Mouse (Mus musculus): Measurements from ENCODE around the gene C1ql1. TPM values are rescaled to one million over a fixed set of nuclear protein-coding genes. Genes with fewer than 3 reads are reported as not detected.
"Not testable (repeated sequence)": the region's sequence is repeated elsewhere in the genome, so short reads cannot be mapped to it uniquely, and the experiment has no call there.

The C1ql1 gene
- polyA plus RNA-seq, 1 experiment from 2014 or later = 4.0 TPM

DNA sequence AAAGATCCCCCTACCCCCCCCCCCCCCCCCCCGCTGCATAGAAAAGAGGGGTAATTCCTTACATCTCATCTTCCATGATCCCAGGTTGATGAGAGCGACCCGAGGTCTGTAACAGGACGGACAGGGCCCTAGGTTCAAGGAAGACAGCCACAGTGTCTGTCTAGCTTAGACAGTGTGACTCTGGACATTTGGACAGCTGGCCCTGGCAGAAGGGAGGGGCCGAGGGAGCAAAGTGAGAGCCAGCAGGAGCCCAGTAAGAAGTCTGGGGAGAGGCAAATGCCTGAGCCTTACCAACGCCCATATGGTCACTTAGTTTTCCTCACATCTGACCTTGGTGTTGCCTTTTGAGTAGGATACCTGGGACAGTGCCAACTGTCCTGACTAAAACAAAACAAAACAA lies 38.7 kb upstream of the C1ql1 start:
- peaks cover 13% of the 10 kb centered on the region for H3K27me3 ChIP-seq (ENCODE audit: control insufficient read depth, insufficient read depth, low read length)
- no peaks in the 10 kb centered on the region for H3K9me3 ChIP-seq (replicated peaks; ENCODE audit: control insufficient read depth, low read length)
- DNase-seq (ENCODE audit: low spot score) (no peak), ATAC-seq (replicated peaks; ENCODE audit: insufficient number of reproducible peaks, low FRiP score, low TSS enrichment, low read depth) (no peak)
- no peaks in the 10 kb centered on the region for H3K36me3 ChIP-seq (replicated peaks; ENCODE audit: control insufficient read depth, insufficient read depth, low read depth, low read length)
- no peak overlapping the region for H3K4me3 ChIP-seq (ENCODE audit: low read depth, low read length)
- H3K27ac ChIP-seq (replicated peaks; ENCODE audit: low read depth, low read length) = no peak overlapping the region
- H3K9ac ChIP-seq (replicated peaks; ENCODE audit: low read length) = no peak overlapping the region
- H3K4me2 ChIP-seq (ENCODE audit: low read depth, low read length) = no peak overlapping the region
- 48% methylated on average over 6 of the region's 6 CpGs for WGBS
- H3K4me1 ChIP-seq (ENCODE audit: control insufficient read depth, insufficient read depth, low read length) = no peaks in the 10 kb centered on the region

GRCm38 (mm10) chr11:102984615-102985014 lies 38.1 kb upstream of the C1ql1 start:
- Histone ChIP-seq H3K27ac (replicated peaks; ENCODE audit: low read depth, low read length) (no peak overlapping the region), H3K9me3 (replicated peaks; ENCODE audit: control insufficient read depth, low read length) (no peaks in the 10 kb centered on the region), H3K36me3 (replicated peaks; ENCODE audit: control insufficient read depth, insufficient read depth, low read depth, low read length) (no peaks in the 10 kb centered on the region), H3K4me3 (ENCODE audit: low read depth, low read length) (no peak overlapping the region), H3K27me3 (ENCODE audit: control insufficient read depth, insufficient read depth, low read length) (peaks cover 11% of the 10 kb centered on the region), H3K9ac (replicated peaks; ENCODE audit: low read length) (no peak overlapping the region), H3K4me2 (ENCODE audit: low read depth, low read length) (no peak overlapping the region), H3K4me1 (ENCODE audit: control insufficient read depth, insufficient read depth, low read length) (no peaks in the 10 kb centered on the region)
- DNase-seq (ENCODE audit: low spot score) (no peak), ATAC-seq (replicated peaks; ENCODE audit: insufficient number of reproducible peaks, low FRiP score, low TSS enrichment, low read depth) (no peak)
- 61% methylated on average over 4 of the region's 4 CpGs for WGBS

DNA sequence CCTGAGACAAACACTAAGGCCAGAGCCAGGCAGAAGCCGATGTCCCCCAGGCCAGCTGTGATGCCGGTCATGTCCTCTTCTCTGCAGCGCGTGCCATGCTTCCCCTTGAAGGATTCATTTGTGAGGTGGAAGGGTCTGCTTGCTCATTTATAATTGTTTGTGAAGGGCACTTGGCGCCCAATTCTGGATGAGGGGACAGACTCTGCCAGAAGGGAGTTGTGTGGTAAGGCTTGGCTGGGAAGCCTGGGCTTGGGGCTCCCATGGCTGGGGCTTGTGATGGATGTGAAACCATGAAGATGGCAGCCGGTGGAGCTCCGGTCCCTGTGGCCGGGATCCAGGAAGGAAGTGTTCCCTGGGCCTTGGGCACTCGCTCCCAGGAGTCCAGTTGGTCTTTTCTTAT lies 37.6 kb upstream of the C1ql1 start:
- WGBS = 86% methylated on average over 9 of the region's 9 CpGs
- DNase-seq (ENCODE audit: low spot score) (no peak), ATAC-seq (replicated peaks; ENCODE audit: insufficient number of reproducible peaks, low FRiP score, low TSS enrichment, low read depth) (no peak)
- H3K27me3 ChIP-seq (ENCODE audit: control insufficient read depth, insufficient read depth, low read length) = peaks cover 7% of the 10 kb centered on the region
- no peak overlapping the region for H3K27ac ChIP-seq (replicated peaks; ENCODE audit: low read depth, low read length)
- H3K4me1 ChIP-seq (ENCODE audit: control insufficient read depth, insufficient read depth, low read length) = no peaks in the 10 kb centered on the region
- no peak overlapping the region for H3K4me2 ChIP-seq (ENCODE audit: low read depth, low read length)
- H3K9ac ChIP-seq (replicated peaks; ENCODE audit: low read length) = no peak overlapping the region
- no peaks in the 10 kb centered on the region for H3K9me3 ChIP-seq (replicated peaks; ENCODE audit: control insufficient read depth, low read length)
- H3K36me3 ChIP-seq (replicated peaks; ENCODE audit: control insufficient read depth, insufficient read depth, low read depth, low read length) = no peaks in the 10 kb centered on the region
- H3K4me3 ChIP-seq (ENCODE audit: low read depth, low read length) = no peak overlapping the region

GRCm38 (mm10) chr11:102981151-102981890 lies 34.8 kb upstream of the C1ql1 start:
- H3K27me3 ChIP-seq (ENCODE audit: control insufficient read depth, insufficient read depth, low read length) = no peaks in the 10 kb centered on the region
- no peak for ATAC-seq (replicated peaks; ENCODE audit: insufficient number of reproducible peaks, low FRiP score, low TSS enrichment, low read depth)
- H3K4me1 ChIP-seq (ENCODE audit: control insufficient read depth, insufficient read depth, low read length) = no peaks in the 10 kb centered on the region
- no peak for DNase-seq (ENCODE audit: low spot score)
- no peak overlapping the region for H3K9ac ChIP-seq (replicated peaks; ENCODE audit: low read length)
- no peaks in the 10 kb centered on the region for H3K36me3 ChIP-seq (replicated peaks; ENCODE audit: control insufficient read depth, insufficient read depth, low read depth, low read length)
- H3K4me3 ChIP-seq (ENCODE audit: low read depth, low read length) = no peak overlapping the region
- no peaks in the 10 kb centered on the region for H3K9me3 ChIP-seq (replicated peaks; ENCODE audit: control insufficient read depth, low read length)
- H3K27ac ChIP-seq (replicated peaks; ENCODE audit: low read depth, low read length) = no peak overlapping the region
- no peak overlapping the region for H3K4me2 ChIP-seq (ENCODE audit: low read depth, low read length)
- WGBS = 62% methylated on average over 10 of the region's 10 CpGs

GRCm38 (mm10) chr11:102978052-102978666 lies 31.7 kb upstream of the C1ql1 start:
- H3K27ac ChIP-seq (replicated peaks; ENCODE audit: low read depth, low read length) = no peak overlapping the region
- DNase-seq (ENCODE audit: low spot score) = no peak

DNA sequence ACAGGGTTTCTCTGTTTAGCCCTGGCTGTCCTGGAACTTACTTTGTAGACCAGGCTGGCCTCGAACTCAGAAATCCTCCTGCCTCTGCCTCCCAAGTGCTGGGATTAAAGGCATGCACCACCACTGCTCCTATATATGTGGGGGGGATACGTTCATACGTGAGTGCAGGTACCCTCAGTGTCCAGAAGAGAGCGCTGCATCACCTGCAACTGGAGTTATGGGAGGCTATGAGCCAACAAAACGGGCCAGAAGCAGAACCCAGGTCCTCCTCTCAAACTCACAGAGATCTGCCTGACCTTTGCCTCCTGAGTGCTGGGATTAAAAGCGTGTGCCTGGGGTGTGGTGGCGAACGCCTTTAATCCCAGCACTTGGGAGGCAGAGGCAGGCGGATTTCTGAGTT lies 29.5 kb upstream of the C1ql1 start:
- not testable (repeated sequence) for H3K4me1 ChIP-seq (ENCODE audit: control insufficient read depth, insufficient read depth, low read length); H3K36me3 ChIP-seq (replicated peaks; ENCODE audit: control insufficient read depth, insufficient read depth, low read depth, low read length); DNase-seq (ENCODE audit: low spot score); H3K27me3 ChIP-seq (ENCODE audit: control insufficient read depth, insufficient read depth, low read length); H3K4me3 ChIP-seq (ENCODE audit: low read depth, low read length); ATAC-seq (replicated peaks; ENCODE audit: insufficient number of reproducible peaks, low FRiP score, low TSS enrichment, low read depth); H3K9me3 ChIP-seq (replicated peaks; ENCODE audit: control insufficient read depth, low read length); H3K9ac ChIP-seq (replicated peaks; ENCODE audit: low read length); H3K27ac ChIP-seq (replicated peaks; ENCODE audit: low read depth, low read length); H3K4me2 ChIP-seq (ENCODE audit: low read depth, low read length)
- 85% methylated on average over 9 of the region's 9 CpGs for WGBS

More at GRCm38 (mm10) chr11:102978052-102978666, 31.7 kb upstream of the C1ql1 start:
- Histone ChIP-seq H3K27me3 (ENCODE audit: control insufficient read depth, insufficient read depth, low read length) (no peaks in the 10 kb centered on the region), H3K9me3 (replicated peaks; ENCODE audit: control insufficient read depth, low read length) (no peaks in the 10 kb centered on the region), H3K4me1 (ENCODE audit: control insufficient read depth, insufficient read depth, low read length) (no peaks in the 10 kb centered on the region), H3K9ac (replicated peaks; ENCODE audit: low read length) (no peak overlapping the region), H3K4me2 (ENCODE audit: low read depth, low read length) (no peak overlapping the region), H3K36me3 (replicated peaks; ENCODE audit: control insufficient read depth, insufficient read depth, low read depth, low read length) (no peaks in the 10 kb centered on the region), H3K4me3 (ENCODE audit: low read depth, low read length) (no peak overlapping the region)
- 49% methylated on average over 6 of the region's 6 CpGs for WGBS
- no peak for ATAC-seq (replicated peaks; ENCODE audit: insufficient number of reproducible peaks, low FRiP score, low TSS enrichment, low read depth)

- WGBS = 60% methylated on average over 1 of the region's 1 CpGs
- H3K36me3 ChIP-seq (replicated peaks; ENCODE audit: control insufficient read depth, insufficient read depth, low read depth, low read length) = no peaks in the 10 kb centered on the region
- H3K4me2 ChIP-seq (ENCODE audit: low read depth, low read length) = no peak overlapping the region
Observed at GRCm38 (mm10) chr11:102972326-102972725, 25.8 kb upstream of the C1ql1 start.

GRCm38 (mm10) chr11:102971604-102972003 lies 25.1 kb upstream of the C1ql1 start:
- 59% methylated on average over 5 of the region's 5 CpGs for WGBS
- H3K36me3 ChIP-seq (replicated peaks; ENCODE audit: control insufficient read depth, insufficient read depth, low read depth, low read length) = no peaks in the 10 kb centered on the region
- H3K9me3 ChIP-seq (replicated peaks; ENCODE audit: control insufficient read depth, low read length) = no peaks in the 10 kb centered on the region
- no peak overlapping the region for H3K9ac ChIP-seq (replicated peaks; ENCODE audit: low read length)
- no peak overlapping the region for H3K4me2 ChIP-seq (ENCODE audit: low read depth, low read length)
- H3K27me3 ChIP-seq (ENCODE audit: control insufficient read depth, insufficient read depth, low read length) = no peaks in the 10 kb centered on the region
- no peak for ATAC-seq (replicated peaks; ENCODE audit: insufficient number of reproducible peaks, low FRiP score, low TSS enrichment, low read depth)
- H3K4me1 ChIP-seq (ENCODE audit: control insufficient read depth, insufficient read depth, low read length) = no peaks in the 10 kb centered on the region
- no peak overlapping the region for H3K4me3 ChIP-seq (ENCODE audit: low read depth, low read length)
- H3K27ac ChIP-seq (replicated peaks; ENCODE audit: low read depth, low read length) = no peak overlapping the region
- DNase-seq (ENCODE audit: low spot score) = no peak

More at GRCm38 (mm10) chr11:102972326-102972725, 25.8 kb upstream of the C1ql1 start:
- Histone ChIP-seq H3K4me1 (ENCODE audit: control insufficient read depth, insufficient read depth, low read length) (no peaks in the 10 kb centered on the region), H3K27me3 (ENCODE audit: control insufficient read depth, insufficient read depth, low read length) (no peaks in the 10 kb centered on the region), H3K9ac (replicated peaks; ENCODE audit: low read length) (no peak overlapping the region), H3K27ac (replicated peaks; ENCODE audit: low read depth, low read length) (no peak overlapping the region), H3K4me3 (ENCODE audit: low read depth, low read length) (no peak overlapping the region), H3K9me3 (replicated peaks; ENCODE audit: control insufficient read depth, low read length) (no peaks in the 10 kb centered on the region)
- DNase-seq (ENCODE audit: low spot score) = no peak
- no peak for ATAC-seq (replicated peaks; ENCODE audit: insufficient number of reproducible peaks, low FRiP score, low TSS enrichment, low read depth)

Measured in embryonic facial prominence, embryonic 11.5 days (tissue).